Mouse (Mus musculus) 416B (cell line): ENCODE measurements at regions not wholly inside any gene's neighbourhood (a gene's known extent, or its start where the extent isn't known, plus 50 kb on each side); places are given as distances from the start of the nearest gene placed in this dataset.
"Not testable (repeated sequence)": the region's sequence is repeated elsewhere in the genome, so short reads cannot be mapped to it uniquely, and the experiment has no call there.

Source experiments
- DNase-seq: peaks from one replicate; pipeline ENCODE4 v3.0.0; 2011; ENCODE audit warnings: low read depth

DNA sequence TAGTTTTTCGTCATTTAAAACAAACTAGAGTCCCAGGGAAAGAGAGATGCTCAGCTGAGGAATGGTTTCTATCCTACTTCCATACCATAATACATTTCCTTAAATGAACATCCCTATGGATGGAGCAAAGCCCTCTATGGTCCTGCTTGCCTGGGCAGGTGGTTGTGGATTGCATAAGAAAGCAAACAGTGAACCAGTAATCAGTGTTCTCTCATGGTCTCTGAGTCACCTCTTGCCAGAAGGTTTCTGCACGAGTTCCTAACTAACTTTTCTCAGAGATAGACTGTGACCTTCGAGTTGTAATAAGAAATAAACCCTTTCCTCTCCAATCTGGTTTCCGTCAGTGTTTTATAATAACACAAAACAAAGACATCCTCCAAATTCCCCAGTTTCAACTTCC lies 62.9 kb upstream of the Bet1 start:
- DNase-seq: no peak

- no peak for DNase-seq
Observed at GRCm38 (mm10) chr6:4158293-4158692, 71.5 kb upstream of the Bet1 start.

DNA sequence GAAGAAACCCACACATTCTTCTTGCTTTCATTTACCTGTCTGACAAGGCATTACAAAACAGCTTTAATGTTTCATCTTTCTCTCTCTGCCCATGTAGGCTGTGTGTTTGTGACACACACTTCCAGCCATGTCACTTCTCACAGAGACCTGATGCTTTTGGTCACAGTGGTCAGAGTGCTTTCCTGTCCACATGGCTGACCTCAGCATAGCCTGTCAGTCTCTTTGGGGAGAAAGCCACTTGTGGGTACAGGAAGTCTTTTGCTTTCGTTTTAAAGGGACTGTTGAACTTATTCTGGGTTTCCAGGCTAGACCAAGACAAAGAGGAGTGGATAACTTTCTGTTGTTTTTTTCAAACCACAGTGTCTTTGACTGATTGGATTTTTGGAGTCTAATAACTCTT lies 77.0 kb upstream of the Bet1 start:
- peak; percentile 86 for DNase-seq

DNA sequence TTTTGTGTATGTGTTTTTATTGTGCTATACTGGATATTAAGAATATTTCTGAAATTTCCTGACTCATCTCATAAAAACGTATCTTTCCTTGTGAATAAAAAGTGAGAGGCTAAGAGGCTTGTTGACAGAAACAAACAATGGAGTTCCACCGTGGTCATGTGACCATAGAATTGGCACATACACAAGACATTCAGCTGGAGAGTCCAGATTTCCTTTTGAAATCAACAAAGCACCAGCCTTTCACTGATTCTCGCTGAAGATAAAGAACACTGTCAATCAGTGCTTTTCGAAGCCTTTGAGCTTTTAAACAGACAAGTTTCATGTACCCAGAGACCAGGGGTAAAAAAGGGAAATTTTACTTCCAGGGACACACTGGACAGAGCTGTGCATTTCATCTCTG lies 80.3 kb upstream of the Bet1 start:
- DNase-seq: no peak

DNA sequence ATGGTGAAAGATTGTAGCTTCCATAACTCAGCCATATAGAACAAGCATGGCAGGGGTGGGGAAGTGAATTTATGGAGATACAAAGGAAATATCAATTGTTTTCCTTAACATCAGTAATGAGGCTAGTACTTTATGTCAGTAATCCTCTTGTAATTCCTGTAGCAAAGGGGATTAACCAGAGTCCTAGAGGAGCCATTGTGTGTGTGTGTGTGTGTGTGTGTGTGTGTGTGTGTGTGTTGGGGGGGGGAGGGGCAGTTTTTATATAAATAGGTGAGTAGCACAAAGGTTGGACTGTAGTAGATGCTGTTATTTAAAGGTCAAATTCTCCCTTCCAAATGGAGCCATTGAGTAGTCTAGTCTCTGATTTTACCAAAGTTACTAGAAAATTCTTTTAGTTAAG lies 81.0 kb upstream of the Bet1 start:
- DNase-seq: no peak

GRCm38 (mm10) chr6:4171561-4171960 lies 84.8 kb upstream of the Bet1 start:
- DNase-seq: no peak

- no peak for DNase-seq
Observed at GRCm38 (mm10) chr6:4187683-4188082, 100.9 kb upstream of the Bet1 start.

- DNase-seq: not testable (repeated sequence)
Observed at GRCm38 (mm10) chr6:4190976-4191375, 104.2 kb upstream of the Bet1 start.

- no peak for DNase-seq
Observed at GRCm38 (mm10) chr6:4193286-4193685, 106.5 kb upstream of the Bet1 start.

DNA sequence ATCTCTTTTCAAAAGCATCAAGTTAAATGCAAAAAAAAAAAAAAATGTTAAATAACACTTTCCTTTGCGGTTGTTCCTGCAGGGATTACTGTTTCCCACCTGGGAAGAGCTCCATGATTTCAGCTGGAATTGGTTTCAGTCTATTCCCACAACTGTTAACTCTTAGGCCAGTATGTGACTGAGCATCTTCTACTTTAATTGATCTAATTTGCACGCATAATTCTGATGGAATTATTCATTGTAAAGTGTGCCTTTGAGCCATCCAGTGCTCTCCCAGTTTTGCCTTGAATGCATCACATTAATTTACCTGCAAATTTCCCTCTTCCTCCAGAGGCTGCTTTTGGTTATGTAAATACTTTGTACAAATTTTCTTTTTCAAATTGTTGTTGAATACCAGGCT lies 114.4 kb upstream of the Bet1 start:
- no peak for DNase-seq

GRCm38 (mm10) chr6:4205681-4206080 lies 118.9 kb upstream of the Bet1 start:
- no peak for DNase-seq

DNA sequence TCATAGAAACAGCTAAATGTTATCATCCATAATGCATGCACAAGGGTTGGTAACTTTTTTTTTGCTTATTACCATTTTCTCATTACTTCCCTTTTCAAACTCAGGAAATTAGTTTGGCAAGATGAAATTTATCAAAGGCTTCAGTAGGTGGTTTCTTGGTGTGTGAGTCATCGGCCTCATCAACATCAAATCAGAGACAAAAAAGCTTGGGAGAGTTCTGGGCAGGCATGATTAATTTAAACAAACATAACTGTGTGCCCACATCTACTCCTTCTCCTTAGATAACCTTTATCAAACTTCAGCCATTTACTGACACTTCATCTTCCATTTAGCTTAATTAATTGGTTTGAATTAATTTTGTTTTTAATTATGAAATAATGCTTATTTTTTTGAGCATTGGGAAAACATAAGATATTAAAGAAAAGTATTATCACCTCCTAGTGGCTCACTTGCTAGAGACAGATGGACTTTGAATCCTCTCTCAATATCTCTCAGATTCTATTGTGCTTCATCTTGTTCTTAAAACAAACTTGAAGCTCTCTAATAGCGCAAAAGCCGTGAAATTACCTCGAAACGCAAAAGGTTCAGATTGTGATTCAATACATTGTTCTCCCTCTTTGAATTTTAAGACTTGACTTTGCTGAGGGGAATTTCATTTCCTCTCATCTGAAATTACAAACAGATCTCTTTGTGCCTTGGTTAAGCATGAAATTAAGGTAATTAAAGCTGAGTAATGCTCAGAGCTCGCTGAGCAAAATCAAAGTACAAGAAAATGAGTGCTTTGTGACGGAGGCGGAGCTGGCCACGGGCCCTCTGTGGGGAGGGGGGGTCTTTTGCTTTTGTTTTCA lies 158.7 kb upstream of the Bet1 start:
- DNase-seq: peak; percentile 76

GRCm38 (mm10) chr6:4246113-4246419 lies 159.3 kb upstream of the Bet1 start:
- no peak for DNase-seq

- no peak for DNase-seq
Observed at GRCm38 (mm10) chr6:4276607-4277006, 189.8 kb upstream of the Bet1 start.

DNA sequence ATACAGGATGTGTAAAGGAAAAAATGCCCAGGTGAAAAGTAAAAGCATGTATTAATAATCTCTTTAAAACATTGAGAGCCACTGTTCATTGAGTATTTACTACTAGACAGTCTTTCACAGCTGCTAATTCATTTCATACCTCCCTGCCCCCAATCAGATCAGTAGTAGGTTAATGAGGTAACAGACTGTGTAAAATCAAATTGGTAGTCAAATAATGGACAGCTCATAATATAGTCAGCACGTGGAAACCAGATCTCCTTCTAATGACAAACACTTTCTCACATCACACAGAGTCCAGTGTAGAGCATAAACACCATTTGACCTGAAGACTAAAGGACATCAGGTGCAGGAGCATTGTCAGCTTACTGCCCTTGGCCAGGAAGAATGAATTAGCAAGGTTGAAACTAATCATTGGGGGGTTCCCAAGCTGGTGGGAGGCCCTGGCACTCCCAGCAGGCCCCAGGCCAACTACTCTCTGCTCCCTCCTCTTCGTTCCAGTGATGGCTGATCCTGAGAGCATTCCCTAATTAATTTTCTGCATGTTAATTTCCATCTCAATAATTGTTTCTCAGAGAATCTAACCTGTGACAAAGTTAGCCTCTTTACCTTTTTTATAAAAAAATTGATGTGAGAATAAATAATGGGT lies 190.6 kb upstream of the Bet1 start:
- no peak for DNase-seq

DNA sequence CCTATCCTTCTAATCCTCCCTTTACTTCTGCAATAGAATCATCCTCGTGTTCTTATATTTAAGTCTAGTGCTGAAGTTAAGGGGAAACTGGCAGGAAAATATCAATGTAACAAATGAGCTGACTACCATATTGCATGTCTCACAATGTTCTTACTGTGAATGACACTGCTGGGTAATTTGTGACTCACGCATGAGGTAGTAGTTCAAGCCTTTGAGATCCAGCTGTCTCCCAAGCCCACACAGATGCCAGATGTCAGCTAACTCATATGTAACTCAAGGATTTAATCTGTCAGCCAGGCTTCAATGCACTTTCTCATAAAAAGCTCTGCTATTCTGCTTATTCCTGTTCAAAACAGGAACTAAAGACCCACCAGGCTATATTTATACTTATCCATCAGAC lies 204.6 kb upstream of the Bet1 start:
- no peak for DNase-seq

GRCm38 (mm10) chr6:4303410-4303809 lies 201.2 kb upstream of the Col1a2 start:
- not testable (repeated sequence) for DNase-seq

- no peak for DNase-seq
Observed at GRCm38 (mm10) chr6:4349953-4350352, 154.7 kb upstream of the Col1a2 start.

- no peak for DNase-seq
Observed at GRCm38 (mm10) chr6:4362220-4362619, 142.4 kb upstream of the Col1a2 start.

DNA sequence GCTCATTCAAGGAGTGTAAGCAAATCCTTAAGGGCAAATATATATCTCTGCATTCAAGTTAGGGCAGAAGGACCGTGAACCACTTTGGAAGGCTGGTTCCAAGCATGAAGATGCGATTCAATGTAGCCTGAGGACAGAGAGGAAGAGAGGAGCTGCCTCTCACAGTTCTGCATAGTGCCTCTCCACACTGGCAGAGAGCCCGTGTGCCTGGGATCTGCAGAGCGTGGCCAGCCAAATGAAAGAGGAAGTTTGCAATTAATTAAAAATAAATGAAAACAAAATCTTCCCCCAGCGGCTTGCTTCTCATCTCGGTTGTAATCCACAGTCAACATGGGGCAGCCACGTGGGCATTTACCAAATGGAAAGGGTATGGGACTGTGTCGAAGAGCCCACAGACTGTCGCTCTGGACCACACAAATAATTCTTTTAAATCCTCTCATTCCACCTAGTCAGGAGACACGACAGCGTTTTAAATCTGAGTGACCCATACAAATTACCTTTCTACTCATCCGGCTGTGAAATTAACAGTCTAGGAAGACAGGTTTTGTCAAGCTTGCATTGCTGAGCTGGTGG lies 129.1 kb upstream of the Col1a2 start:
- no peak for DNase-seq

GRCm38 (mm10) chr6:4396808-4397207 lies 107.8 kb upstream of the Col1a2 start:
- DNase-seq: no peak

GRCm38 (mm10) chr6:4397695-4398598 lies 106.7 kb upstream of the Col1a2 start:
- no peak for DNase-seq

- DNase-seq: no peak
Observed at GRCm38 (mm10) chr6:4398599-4398980, 106.0 kb upstream of the Col1a2 start.
